Mouse (Mus musculus): Measurements from ENCODE around the gene Phf7.

Phf7 gene

GRCm38 (mm10) chr14:31232404-31233069 lies 18.6 kb downstream of the Phf7 start:
- no peak for DNase-seq

- DNase-seq = no peak
Observed at GRCm38 (mm10) chr14:31230442-31230841, 20.7 kb downstream of the Phf7 start.

- DNase-seq = peak in 1 of 2 experiments; percentile 42
Observed at GRCm38 (mm10) chr14:31228234-31228633, 22.9 kb downstream of the Phf7 start.

GRCm38 (mm10) chr14:31226978-31227377 lies 24.1 kb downstream of the Phf7 start:
- no peak for DNase-seq

- DNase-seq = peak; percentile 81 to 83
Observed at GRCm38 (mm10) chr14:31217666-31218065, 33.5 kb downstream of the Phf7 start, which contains the start of gene Sema3g. Gene Sema3g (plus strand): TSS chr14:31217860.

- no peak for DNase-seq
Observed at GRCm38 (mm10) chr14:31216846-31217245, 34.3 kb downstream of the Phf7 start, which contains the start of gene Nisch. Gene Nisch (minus strand): TSS chr14:31216946.

- peak; percentile 55 to 75 for DNase-seq
Observed at GRCm38 (mm10) chr14:31215157-31216002, 35.7 kb downstream of the Phf7 start.

- no peak for DNase-seq
Observed at GRCm38 (mm10) chr14:31214684-31215083, 36.4 kb downstream of the Phf7 start.

GRCm38 (mm10) chr14:31213868-31214267 lies 37.2 kb downstream of the Phf7 start:
- no peak for DNase-seq

- DNase-seq = no peak
Observed at GRCm38 (mm10) chr14:31212499-31212898, 38.6 kb downstream of the Phf7 start.

- no peak for DNase-seq
Observed at GRCm38 (mm10) chr14:31211854-31212253, 39.3 kb downstream of the Phf7 start.

- DNase-seq = no peak
Observed at GRCm38 (mm10) chr14:31209133-31209557, 42.0 kb downstream of the Phf7 start.

- no peak for DNase-seq
Observed at GRCm38 (mm10) chr14:31208084-31208483, 43.0 kb downstream of the Phf7 start, which contains the start of gene Tnnc1. Gene Tnnc1 (plus strand): TSS chr14:31208312.

GRCm38 (mm10) chr14:31207070-31207830 lies 43.9 kb downstream of the Phf7 start:
- no peak for DNase-seq

GRCm38 (mm10) chr14:31206472-31206981 lies 44.6 kb downstream of the Phf7 start:
- peak; percentile 95 to 96 for DNase-seq

- DNase-seq = peak; percentile 51 to 58
Observed at GRCm38 (mm10) chr14:31205562-31206467, 45.3 kb downstream of the Phf7 start.

GRCm38 (mm10) chr14:31205244-31205561 lies 45.9 kb downstream of the Phf7 start:
- DNase-seq = no peak

- no peak for DNase-seq
Observed at GRCm38 (mm10) chr14:31204844-31205243, 46.3 kb downstream of the Phf7 start.

- no peak for DNase-seq
Observed at GRCm38 (mm10) chr14:31200038-31200437, 51.1 kb downstream of the Phf7 start.

GRCm38 (mm10) chr14:31199599-31199998 lies 51.5 kb downstream of the Phf7 start:
- no peak for DNase-seq

GRCm38 (mm10) chr14:31197547-31198516 lies 53.3 kb downstream of the Phf7 start:
- DNase-seq = no peak
